Mouse (Mus musculus) kidney, postnatal 14 days (tissue): Measurements from ENCODE around the gene Zfp607a.
A peak's percentile ranks its signal among the peaks of the same experiment; 100 is the strongest.
"Not testable (repeated sequence)": the region's sequence is repeated elsewhere in the genome, so short reads cannot be mapped to it uniquely, and the experiment has no call there.

Experiments used
- DNase-seq: peaks from one replicate; pipeline ENCODE4 v3.0.0; 2022; ENCODE audit warnings: mixed read lengths

Zfp607a gene

GRCm38 (mm10) chr7:27857227-27857626 is at the start of gene Zfp607a:
Zfp607a (plus strand) TSS chr7:27857527.
- DNase-seq: no peak

- no peak for DNase-seq
Measured at GRCm38 (mm10) chr7:27818526-27819110, 38.7 kb upstream of the Zfp607a start.

GRCm38 (mm10) chr7:27822611-27823010 is 34.7 kb upstream of the Zfp607a start:
- no peak for DNase-seq

GRCm38 (mm10) chr7:27834131-27834530 is 23.2 kb upstream of the Zfp607a start:
- DNase-seq: no peak

- DNase-seq: no peak
Measured at GRCm38 (mm10) chr7:27837896-27838295, 19.4 kb upstream of the Zfp607a start.

- DNase-seq: peak; percentile 93
Measured at GRCm38 (mm10) chr7:27838323-27839249, 18.7 kb upstream of the Zfp607a start, which contains the start of gene Zfp59. Zfp59 (plus strand) TSS chr7:27838607.

GRCm38 (mm10) chr7:27839596-27839995 is 17.7 kb upstream of the Zfp607a start:
- DNase-seq: no peak

GRCm38 (mm10) chr7:27840104-27840503 is 17.2 kb upstream of the Zfp607a start:
- no peak for DNase-seq

- peak; percentile 7 for DNase-seq
Measured at GRCm38 (mm10) chr7:27859301-27860251, 2.2 kb downstream of the Zfp607a start.

- peak; percentile 87 for DNase-seq
Measured at GRCm38 (mm10) chr7:27860396-27861235, 3.3 kb downstream of the Zfp607a start.

GRCm38 (mm10) chr7:27862578-27862977 is 5.3 kb downstream of the Zfp607a start:
- not testable (repeated sequence) for DNase-seq

GRCm38 (mm10) chr7:27881721-27882120 is 24.4 kb downstream of the Zfp607a start:
- DNase-seq: no peak

- DNase-seq: no peak
Measured at GRCm38 (mm10) chr7:27900601-27901000, 43.3 kb downstream of the Zfp607a start.

- DNase-seq: no peak
Measured at GRCm38 (mm10) chr7:27905061-27905848, 47.9 kb downstream of the Zfp607a start.

- DNase-seq: not testable (repeated sequence)
Measured at GRCm38 (mm10) chr7:27910952-27911351, 53.6 kb downstream of the Zfp607a start.

GRCm38 (mm10) chr7:27927041-27927440 is 69.7 kb downstream of the Zfp607a start:
- not testable (repeated sequence) for DNase-seq

- peak; percentile 68 for DNase-seq
Measured at GRCm38 (mm10) chr7:27928818-27929695, 71.7 kb downstream of the Zfp607a start, which contains the start of gene Zfp974. Zfp974 (minus strand) TSS chr7:27929460.
